Mouse (Mus musculus): ENCODE measurements at regions not wholly inside any gene's neighbourhood (a gene's known extent, or its start where the extent isn't known, plus 50 kb on each side); places are given as distances from the start of the nearest gene placed in this dataset.

- DNase-seq (no peak), ATAC-seq (ENCODE audit: low FRiP score, low TSS enrichment) (no peak)
- Histone ChIP-seq H3K27ac (replicated peaks; ENCODE audit: low read depth, low read length) (no peak overlapping the region), H3K9ac (replicated peaks; ENCODE audit: low read length) (no peak overlapping the region), H3K36me3 (ENCODE audit: control insufficient read depth, insufficient read depth, low read length) (no peaks in the 10 kb centered on the region), H3K4me2 (ENCODE audit: low read length) (no peak overlapping the region), H3K27me3 (ENCODE audit: control insufficient read depth, insufficient read depth, low read length) (no peaks in the 10 kb centered on the region), H3K4me3 (replicated peaks; ENCODE audit: low read depth, low read length) (no peak overlapping the region), H3K9me3 (ENCODE audit: control insufficient read depth, low read length) (no peaks in the 10 kb centered on the region), H3K4me1 (ENCODE audit: control insufficient read depth, insufficient read depth, low read length) (no peaks in the 10 kb centered on the region)
- 93% methylated on average over 11 of the region's 11 CpGs for WGBS
Measured at GRCm38 (mm10) chr4:58699236-58699798, 88.2 kb downstream of the Olfr267 start.

- no peaks in the 10 kb centered on the region for H3K4me1 ChIP-seq (ENCODE audit: control insufficient read depth, insufficient read depth, low read length)
- no peaks in the 10 kb centered on the region for H3K36me3 ChIP-seq (ENCODE audit: control insufficient read depth, insufficient read depth, low read length)
- no peaks in the 10 kb centered on the region for H3K9me3 ChIP-seq (ENCODE audit: control insufficient read depth, low read length)
- ATAC-seq (ENCODE audit: low FRiP score, low TSS enrichment) (no peak), DNase-seq (no peak)
- no peak overlapping the region for H3K27ac ChIP-seq (replicated peaks; ENCODE audit: low read depth, low read length)
- H3K9ac ChIP-seq (replicated peaks; ENCODE audit: low read length) = no peak overlapping the region
- H3K4me2 ChIP-seq (ENCODE audit: low read length) = no peak overlapping the region
- no peak overlapping the region for H3K4me3 ChIP-seq (replicated peaks; ENCODE audit: low read depth, low read length)
- H3K27me3 ChIP-seq (ENCODE audit: control insufficient read depth, insufficient read depth, low read length) = no peaks in the 10 kb centered on the region
- 78% methylated on average over 5 of the region's 5 CpGs for WGBS
Measured at GRCm38 (mm10) chr4:58698828-58699227, 88.7 kb downstream of the Olfr267 start.

GRCm38 (mm10) chr4:58696684-58697083 is 90.8 kb downstream of the Olfr267 start:
- Histone ChIP-seq H3K4me2 (ENCODE audit: low read length) (no peak overlapping the region), H3K27me3 (ENCODE audit: control insufficient read depth, insufficient read depth, low read length) (no peaks in the 10 kb centered on the region), H3K4me1 (ENCODE audit: control insufficient read depth, insufficient read depth, low read length) (no peaks in the 10 kb centered on the region), H3K36me3 (ENCODE audit: control insufficient read depth, insufficient read depth, low read length) (no peaks in the 10 kb centered on the region), H3K9ac (replicated peaks; ENCODE audit: low read length) (no peak overlapping the region), H3K9me3 (ENCODE audit: control insufficient read depth, low read length) (no peaks in the 10 kb centered on the region), H3K27ac (replicated peaks; ENCODE audit: low read depth, low read length) (no peak overlapping the region), H3K4me3 (replicated peaks; ENCODE audit: low read depth, low read length) (no peak overlapping the region)
- ATAC-seq (ENCODE audit: low FRiP score, low TSS enrichment) (no peak), DNase-seq (no peak)
- WGBS = 51% methylated on average over 4 of the region's 4 CpGs

- Histone ChIP-seq H3K4me3 (replicated peaks; ENCODE audit: low read depth, low read length) (no peak overlapping the region), H3K4me2 (ENCODE audit: low read length) (no peak overlapping the region), H3K9me3 (ENCODE audit: control insufficient read depth, low read length) (no peaks in the 10 kb centered on the region), H3K4me1 (ENCODE audit: control insufficient read depth, insufficient read depth, low read length) (no peaks in the 10 kb centered on the region), H3K36me3 (ENCODE audit: control insufficient read depth, insufficient read depth, low read length) (no peaks in the 10 kb centered on the region), H3K9ac (replicated peaks; ENCODE audit: low read length) (no peak overlapping the region), H3K27me3 (ENCODE audit: control insufficient read depth, insufficient read depth, low read length) (no peaks in the 10 kb centered on the region), H3K27ac (replicated peaks; ENCODE audit: low read depth, low read length) (no peak overlapping the region)
- 72% methylated on average over 6 of the region's 6 CpGs for WGBS
- no peak for DNase-seq
- ATAC-seq (ENCODE audit: low FRiP score, low TSS enrichment) = no peak
Measured at GRCm38 (mm10) chr4:58695281-58695680, 92.2 kb downstream of the Olfr267 start.

- DNase-seq (no peak), ATAC-seq (ENCODE audit: low FRiP score, low TSS enrichment) (no peak)
- Histone ChIP-seq H3K4me2 (ENCODE audit: low read length) (no peak overlapping the region), H3K27ac (replicated peaks; ENCODE audit: low read depth, low read length) (no peak overlapping the region), H3K9ac (replicated peaks; ENCODE audit: low read length) (no peak overlapping the region), H3K4me3 (replicated peaks; ENCODE audit: low read depth, low read length) (no peak overlapping the region), H3K4me1 (ENCODE audit: control insufficient read depth, insufficient read depth, low read length) (no peaks in the 10 kb centered on the region), H3K36me3 (ENCODE audit: control insufficient read depth, insufficient read depth, low read length) (no peaks in the 10 kb centered on the region), H3K9me3 (ENCODE audit: control insufficient read depth, low read length) (no peaks in the 10 kb centered on the region), H3K27me3 (ENCODE audit: control insufficient read depth, insufficient read depth, low read length) (no peaks in the 10 kb centered on the region)
- 91% methylated on average over 6 of the region's 6 CpGs for WGBS
Measured at GRCm38 (mm10) chr4:58693018-58693417, 94.5 kb downstream of the Olfr267 start.

- no peak for DNase-seq
- H3K27me3 ChIP-seq (ENCODE audit: control insufficient read depth, insufficient read depth, low read length) = no peaks in the 10 kb centered on the region
- H3K4me1 ChIP-seq (ENCODE audit: control insufficient read depth, insufficient read depth, low read length) = no peaks in the 10 kb centered on the region
- H3K9me3 ChIP-seq (ENCODE audit: control insufficient read depth, low read length) = no peaks in the 10 kb centered on the region
- H3K36me3 ChIP-seq (ENCODE audit: control insufficient read depth, insufficient read depth, low read length) = no peaks in the 10 kb centered on the region
- H3K4me3 ChIP-seq (replicated peaks; ENCODE audit: low read depth, low read length) = no peak overlapping the region
- H3K9ac ChIP-seq (replicated peaks; ENCODE audit: low read length) = no peak overlapping the region
- H3K4me2 ChIP-seq (ENCODE audit: low read length) = no peak overlapping the region
- no peak for ATAC-seq (ENCODE audit: low FRiP score, low TSS enrichment)
- WGBS = 93% methylated on average over 4 of the region's 4 CpGs
- H3K27ac ChIP-seq (replicated peaks; ENCODE audit: low read depth, low read length) = no peak overlapping the region
Measured at GRCm38 (mm10) chr4:58681926-58682325, 105.6 kb downstream of the Olfr267 start.

- H3K4me1 ChIP-seq (ENCODE audit: control insufficient read depth, insufficient read depth, low read length) = no peaks in the 10 kb centered on the region
- ATAC-seq (ENCODE audit: low FRiP score, low TSS enrichment) = no peak
- 52% methylated on average over 6 of the region's 6 CpGs for WGBS
Measured at GRCm38 (mm10) chr4:58677701-58678385, 109.7 kb downstream of the Olfr267 start.

GRCm38 (mm10) chr4:58671406-58672035 is 116.0 kb downstream of the Olfr267 start:
- Histone ChIP-seq H3K36me3 (ENCODE audit: control insufficient read depth, insufficient read depth, low read length) (no peaks in the 10 kb centered on the region), H3K4me2 (ENCODE audit: low read length) (no peak overlapping the region), H3K9ac (replicated peaks; ENCODE audit: low read length) (no peak overlapping the region), H3K27me3 (ENCODE audit: control insufficient read depth, insufficient read depth, low read length) (no peaks in the 10 kb centered on the region), H3K9me3 (ENCODE audit: control insufficient read depth, low read length) (no peaks in the 10 kb centered on the region), H3K27ac (replicated peaks; ENCODE audit: low read depth, low read length) (no peak overlapping the region), H3K4me1 (ENCODE audit: control insufficient read depth, insufficient read depth, low read length) (peaks cover 9% of the 10 kb centered on the region), H3K4me3 (replicated peaks; ENCODE audit: low read depth, low read length) (no peak overlapping the region)
- DNase-seq (no peak), ATAC-seq (ENCODE audit: low FRiP score, low TSS enrichment) (no peak)
- WGBS = 77% methylated on average over 14 of the region's 14 CpGs

More at GRCm38 (mm10) chr4:58677701-58678385, 109.7 kb downstream of the Olfr267 start:
- no peak overlapping the region for H3K4me3 ChIP-seq (replicated peaks; ENCODE audit: low read depth, low read length)
- H3K27me3 ChIP-seq (ENCODE audit: control insufficient read depth, insufficient read depth, low read length) = no peaks in the 10 kb centered on the region
- no peak for DNase-seq
- no peak overlapping the region for H3K9ac ChIP-seq (replicated peaks; ENCODE audit: low read length)
- H3K9me3 ChIP-seq (ENCODE audit: control insufficient read depth, low read length) = no peaks in the 10 kb centered on the region
- no peak overlapping the region for H3K27ac ChIP-seq (replicated peaks; ENCODE audit: low read depth, low read length)
- H3K4me2 ChIP-seq (ENCODE audit: low read length) = no peak overlapping the region
- no peaks in the 10 kb centered on the region for H3K36me3 ChIP-seq (ENCODE audit: control insufficient read depth, insufficient read depth, low read length)

GRCm38 (mm10) chr4:58670906-58671250 is 116.6 kb downstream of the Olfr267 start:
- H3K4me1 ChIP-seq (ENCODE audit: control insufficient read depth, insufficient read depth, low read length) = peaks cover 9% of the 10 kb centered on the region
- no peak overlapping the region for H3K9ac ChIP-seq (replicated peaks; ENCODE audit: low read length)
- peak overlapping the region; percentile 37 for H3K4me2 ChIP-seq (ENCODE audit: low read length)
- 24% methylated on average over 6 of the region's 6 CpGs for WGBS
- no peak overlapping the region for H3K27ac ChIP-seq (replicated peaks; ENCODE audit: low read depth, low read length)
- DNase-seq (no peak), ATAC-seq (ENCODE audit: low FRiP score, low TSS enrichment) (0 out of 2 replicates have a peak, but pooled peaks have one; percentile 20)
- no peaks in the 10 kb centered on the region for H3K27me3 ChIP-seq (ENCODE audit: control insufficient read depth, insufficient read depth, low read length)
- H3K4me3 ChIP-seq (replicated peaks; ENCODE audit: low read depth, low read length) = no peak overlapping the region
- no peaks in the 10 kb centered on the region for H3K36me3 ChIP-seq (ENCODE audit: control insufficient read depth, insufficient read depth, low read length)
- no peaks in the 10 kb centered on the region for H3K9me3 ChIP-seq (ENCODE audit: control insufficient read depth, low read length)

Measured in midbrain, embryonic 14.5 days (tissue).